Mouse (Mus musculus) retina, embryonic 14.5 days (tissue): Measurements from ENCODE around the gene Tspan2.

ENCODE experiments used
- DNase-seq: peaks from one replicate; pipeline ENCODE4 v3.0.0-alpha.2; 2015; ENCODE audit warnings: low spot score

Gene Tspan2

GRCm38 (mm10) chr3:102734313-102735030 lies at the start of gene Tspan2:
TSS of gene Tspan2 (plus strand) at chr3:102734529.
- DNase-seq: peak; percentile 68

GRCm38 (mm10) chr3:102686861-102687260 lies 47.5 kb upstream of the Tspan2 start:
- DNase-seq: no peak

GRCm38 (mm10) chr3:102687852-102688251 lies 46.5 kb upstream of the Tspan2 start:
- no peak for DNase-seq

- DNase-seq: peak; percentile 91
Observed at GRCm38 (mm10) chr3:102691802-102692484, 42.4 kb upstream of the Tspan2 start.

GRCm38 (mm10) chr3:102692758-102693325 lies 41.5 kb upstream of the Tspan2 start:
- DNase-seq: no peak

GRCm38 (mm10) chr3:102698127-102698526 lies 36.2 kb upstream of the Tspan2 start:
- no peak for DNase-seq

GRCm38 (mm10) chr3:102701303-102701702 lies 33.0 kb upstream of the Tspan2 start:
- DNase-seq: no peak

- peak; percentile 69 for DNase-seq
Observed at GRCm38 (mm10) chr3:102701902-102702544, 32.3 kb upstream of the Tspan2 start.

- DNase-seq: no peak
Observed at GRCm38 (mm10) chr3:102704001-102704401, 30.3 kb upstream of the Tspan2 start.

- DNase-seq: no peak
Observed at GRCm38 (mm10) chr3:102708599-102708998, 25.7 kb upstream of the Tspan2 start.

- DNase-seq: peak; percentile 92
Observed at GRCm38 (mm10) chr3:102715066-102715584, 19.2 kb upstream of the Tspan2 start.

GRCm38 (mm10) chr3:102715839-102716238 lies 18.5 kb upstream of the Tspan2 start:
- DNase-seq: no peak

GRCm38 (mm10) chr3:102717586-102718285 lies 16.6 kb upstream of the Tspan2 start:
- DNase-seq: no peak

GRCm38 (mm10) chr3:102723154-102723553 lies 11.2 kb upstream of the Tspan2 start:
- DNase-seq: no peak

GRCm38 (mm10) chr3:102723841-102724570 lies 10.3 kb upstream of the Tspan2 start:
- no peak for DNase-seq

GRCm38 (mm10) chr3:102724798-102725459 lies 9.4 kb upstream of the Tspan2 start:
- DNase-seq: no peak

- DNase-seq: no peak
Observed at GRCm38 (mm10) chr3:102729416-102729815, 4.9 kb upstream of the Tspan2 start.

- DNase-seq: no peak
Observed at GRCm38 (mm10) chr3:102731112-102731511, 3.2 kb upstream of the Tspan2 start.

GRCm38 (mm10) chr3:102732619-102733018 lies 1.7 kb upstream of the Tspan2 start:
- no peak for DNase-seq

GRCm38 (mm10) chr3:102733050-102733449 lies 1.3 kb upstream of the Tspan2 start:
- DNase-seq: no peak

- DNase-seq: no peak
Observed at GRCm38 (mm10) chr3:102733936-102734312, 405 bp upstream of the Tspan2 start.
